Mouse (Mus musculus) midbrain, embryonic 16.5 days (tissue): ENCODE results near the gene Clstn2. TPM values are rescaled to one million over a fixed set of nuclear protein-coding genes. Genes with fewer than 3 reads are reported as not detected.

Experiments used
- ATAC-seq: fragments of 200-750 bp; cut with Nextera tagmentation; 2 replicates; pipeline ENCODE4 v1.8.0; 2017; ENCODE audit warnings: moderate TSS enrichment
- H3K27ac ChIP-seq: fragments of 300-500 bp; sonication (generic); 2 replicates; pipeline ENCODE4 v1.5.1; 2014; ENCODE audit warnings: mild to moderate bottlenecking, low read length, mixed read lengths
- H3K27me3 ChIP-seq: fragments of 300-500 bp; sonication (generic); 2 replicates; pipeline ENCODE4 v1.6.1; 2014; ENCODE audit warnings: low read depth, low read length, mixed read lengths; ENCODE audit not compliant: control insufficient read depth, insufficient read depth
- H3K36me3 ChIP-seq: fragments of 300-500 bp; sonication (generic); 2 replicates; pipeline ENCODE4 v1.6.1; 2014; ENCODE audit warnings: mild to moderate bottlenecking, low read length, moderate library complexity, mixed read lengths; ENCODE audit not compliant: control insufficient read depth, insufficient read depth
- H3K4me1 ChIP-seq: fragments of 300-500 bp; sonication (generic); 2 replicates; pipeline ENCODE4 v1.6.1; 2014; ENCODE audit warnings: mild to moderate bottlenecking, low read length, mixed read lengths; ENCODE audit not compliant: control insufficient read depth, insufficient read depth
- H3K4me2 ChIP-seq: fragments of 300-500 bp; sonication (generic); 2 replicates; pipeline ENCODE4 v1.6.1; 2014; ENCODE audit warnings: mild to moderate bottlenecking, low read length, mixed read lengths
- H3K4me3 ChIP-seq: fragments of 300-500 bp; sonication (generic); 2 replicates; pipeline ENCODE4 v1.5.1; 2014; ENCODE audit warnings: low read depth, mild to moderate bottlenecking, low read length, moderate library complexity, mixed read lengths
- H3K9ac ChIP-seq: fragments of 300-500 bp; sonication (generic); 2 replicates; pipeline ENCODE4 v1.6.1; 2014; ENCODE audit warnings: low read depth, low read length, mixed read lengths
- H3K9me3 ChIP-seq: fragments of 300-500 bp; sonication (generic); replicated peaks from 2 replicates; pipeline ENCODE4 v1.6.1; 2014; ENCODE audit warnings: mild to moderate bottlenecking, low read length, mixed read lengths; ENCODE audit not compliant: control insufficient read depth, poor library complexity, severe bottlenecking
- WGBS: fragments of 180-500 bp; shearing (Covaris S2); extraction: QIAGEN DNeasy Blood & Tissue Kit; methylation state at CpG from one replicate; pipeline ENCODE4 v1.1.7; 2014; 5-methylcytosine and 5-hydroxymethylcytosine counted together
- polyA plus RNA-seq: library from polyadenylated mRNA; unstranded; fragments of >200 nt; fragmentation: Nextera tagmentation; extraction: Ambion mirVana; gene quantifications from 2 replicates; pipeline ENCODE4 v1.2.1, GENCODE M21; 2015

Clstn2 gene
- polyA plus RNA-seq, 1 experiment from 2014 or later = 10.2 TPM

DNA sequence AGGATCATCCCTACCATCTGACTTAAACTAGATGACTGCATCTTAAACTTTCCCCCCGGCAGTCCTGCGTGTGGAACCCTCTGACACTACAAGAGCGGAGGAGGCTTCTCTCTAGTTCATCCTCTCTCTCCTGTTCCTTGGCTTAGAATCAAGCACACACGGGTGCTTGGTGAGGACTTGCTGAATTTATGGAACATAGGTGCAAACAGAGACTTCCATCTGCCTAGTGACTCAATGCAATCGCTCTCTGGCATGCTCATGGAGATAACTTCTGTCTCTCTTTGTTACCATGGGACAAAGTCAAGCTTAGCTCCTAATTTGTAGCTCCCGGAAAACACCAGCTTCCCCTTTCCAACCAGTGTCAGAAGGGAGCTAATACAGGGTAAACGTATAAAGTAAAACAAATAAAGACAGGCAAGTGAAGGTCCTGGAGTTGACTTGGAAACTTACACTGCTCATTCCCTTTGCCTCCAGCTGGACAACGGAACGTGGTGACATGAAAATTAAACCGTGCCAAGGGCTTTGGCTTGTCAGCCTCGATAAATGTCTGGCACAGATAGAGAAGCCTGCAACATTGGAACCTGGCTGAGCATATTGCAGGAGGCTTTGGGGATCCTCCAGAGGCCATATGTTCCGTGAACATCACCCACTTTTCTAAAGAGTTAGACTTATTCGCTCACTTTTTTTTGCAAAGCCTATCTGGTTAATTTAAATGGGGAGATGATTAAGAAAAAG is 583.5 kb downstream of the Clstn2 start:
- Histone ChIP-seq H3K4me2 (no peak overlapping the region), H3K9me3 (no peaks in the 10 kb centered on the region), H3K27ac (no peak overlapping the region), H3K4me3 (no peak overlapping the region), H3K9ac (no peak overlapping the region), H3K4me1 (no peaks in the 10 kb centered on the region; the same call in 1 of the 2 replicates), H3K27me3 (no peaks in the 10 kb centered on the region), H3K36me3 (no peaks in the 10 kb centered on the region)
- ATAC-seq = no peak
- WGBS = 86% methylated on average over 13 of the region's 13 CpGs

GRCm38 (mm10) chr9:97439872-97440636 is 592.9 kb downstream of the Clstn2 start:
- Histone ChIP-seq H3K4me2 (no peak overlapping the region), H3K27me3 (no peaks in the 10 kb centered on the region), H3K4me3 (no peak overlapping the region), H3K27ac (no peak overlapping the region), H3K4me1 (no peaks in the 10 kb centered on the region), H3K36me3 (no peaks in the 10 kb centered on the region), H3K9ac (no peak overlapping the region), H3K9me3 (no peaks in the 10 kb centered on the region)
- ATAC-seq = no peak
- WGBS = 66% methylated on average over 7 of the region's 7 CpGs

GRCm38 (mm10) chr9:97434666-97435065 is 598.3 kb downstream of the Clstn2 start:
- no peak overlapping the region for H3K4me2 ChIP-seq
- WGBS = 53% methylated on average over 3 of the region's 3 CpGs
- no peaks in the 10 kb centered on the region for H3K4me1 ChIP-seq
- H3K9me3 ChIP-seq = no peaks in the 10 kb centered on the region
- no peaks in the 10 kb centered on the region for H3K36me3 ChIP-seq
- H3K9ac ChIP-seq = no peak overlapping the region
- no peak for ATAC-seq
- H3K4me3 ChIP-seq = no peak overlapping the region
- H3K27ac ChIP-seq = no peak overlapping the region
- H3K27me3 ChIP-seq = no peaks in the 10 kb centered on the region

- Histone ChIP-seq H3K36me3 (no peaks in the 10 kb centered on the region), H3K4me2 (no peak overlapping the region), H3K9ac (no peak overlapping the region), H3K27me3 (no peaks in the 10 kb centered on the region), H3K9me3 (no peaks in the 10 kb centered on the region), H3K4me3 (no peak overlapping the region), H3K4me1 (no peaks in the 10 kb centered on the region), H3K27ac (no peak overlapping the region)
- ATAC-seq = no peak
- WGBS = 90% methylated on average over 1 of the region's 1 CpGs
These were observed 603.0 kb downstream of the Clstn2 start for GRCm38 (mm10) chr9:97429885-97430449.

GRCm38 (mm10) chr9:97428127-97428526 is 604.9 kb downstream of the Clstn2 start:
- no peaks in the 10 kb centered on the region for H3K9me3 ChIP-seq
- H3K4me3 ChIP-seq = no peak overlapping the region
- ATAC-seq = no peak
- WGBS = 86% methylated on average over 7 of the region's 7 CpGs
- H3K36me3 ChIP-seq = no peaks in the 10 kb centered on the region
- no peak overlapping the region for H3K4me2 ChIP-seq
- H3K27ac ChIP-seq = no peak overlapping the region
- H3K27me3 ChIP-seq = no peaks in the 10 kb centered on the region
- no peak overlapping the region for H3K9ac ChIP-seq
- H3K4me1 ChIP-seq = no peaks in the 10 kb centered on the region

GRCm38 (mm10) chr9:97420896-97421295 is 612.1 kb downstream of the Clstn2 start:
- Histone ChIP-seq H3K4me1 (no peaks in the 10 kb centered on the region), H3K27ac (no peak overlapping the region), H3K27me3 (no peaks in the 10 kb centered on the region), H3K36me3 (no peaks in the 10 kb centered on the region), H3K4me3 (no peak overlapping the region), H3K4me2 (no peak overlapping the region), H3K9me3 (no peaks in the 10 kb centered on the region), H3K9ac (no peak overlapping the region)
- ATAC-seq = no peak
- WGBS = 58% methylated on average over 5 of the region's 5 CpGs

GRCm38 (mm10) chr9:97414876-97415668 is 617.9 kb downstream of the Clstn2 start:
- ATAC-seq = no peak

DNA sequence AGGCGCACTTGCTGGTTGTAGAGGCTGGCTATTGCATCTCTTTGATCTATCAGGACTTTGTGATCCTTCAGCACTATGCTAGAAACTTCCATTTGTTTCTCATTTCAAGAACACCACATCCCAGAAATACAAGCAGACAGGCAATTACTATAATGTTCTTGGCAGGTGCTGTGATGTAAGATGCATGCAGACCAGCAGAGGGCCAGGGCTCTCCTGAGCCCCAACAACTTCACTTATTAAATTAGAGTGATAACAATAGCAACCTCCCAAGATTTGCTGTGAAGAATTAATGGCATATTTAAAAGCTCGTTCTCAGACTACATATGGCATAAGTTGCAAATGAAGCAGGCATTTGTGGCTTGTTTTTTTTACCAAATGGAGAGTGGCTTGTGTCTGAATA is 624.8 kb downstream of the Clstn2 start:
- Histone ChIP-seq H3K27me3 (no peaks in the 10 kb centered on the region), H3K4me3 (no peak overlapping the region), H3K27ac (no peak overlapping the region), H3K9me3 (no peaks in the 10 kb centered on the region), H3K36me3 (no peaks in the 10 kb centered on the region), H3K4me1 (no peaks in the 10 kb centered on the region), H3K9ac (no peak overlapping the region), H3K4me2 (no peak overlapping the region)
- no peak for ATAC-seq
- 94% methylated on average over 2 of the region's 2 CpGs for WGBS

More at GRCm38 (mm10) chr9:97414876-97415668, 617.9 kb downstream of the Clstn2 start:
- Histone ChIP-seq H3K4me1 (no peaks in the 10 kb centered on the region), H3K27me3 (no peaks in the 10 kb centered on the region), H3K9ac (no peak overlapping the region), H3K9me3 (no peaks in the 10 kb centered on the region), H3K4me3 (no peak overlapping the region), H3K27ac (no peak overlapping the region), H3K4me2 (no peak overlapping the region), H3K36me3 (no peaks in the 10 kb centered on the region)
- WGBS = 79% methylated on average over 6 of the region's 6 CpGs
